Mouse (Mus musculus) liver, adult 2 months (tissue): ENCODE results near the gene Ube2z. TPM values are rescaled to one million over a fixed set of nuclear protein-coding genes. Genes with fewer than 3 reads are reported as not detected.

Experiments used
- DNase-seq: peaks from one replicate; pipeline ENCODE4 v3.0.0-alpha.2; 2011; ENCODE audit warnings: low read depth, low spot score; ENCODE audit errors: extremely low read depth
- H3K27ac ChIP-seq: fragments of 200-500 bp; replicated peaks from 2 replicates; pipeline ENCODE4 v1.5.1; 2012; ENCODE audit warnings: low read depth, mild to moderate bottlenecking, control low read depth, inconsistent platforms, low read length; ENCODE audit not compliant: insufficient read depth
- H3K27me3 ChIP-seq: fragments of 200-500 bp; 2 replicates; pipeline ENCODE4 v1.6.1; 2012; ENCODE audit warnings: mild to moderate bottlenecking, moderate library complexity, low read length, inconsistent platforms; ENCODE audit not compliant: control insufficient read depth, insufficient read depth
- H3K36me3 ChIP-seq: fragments of 200-500 bp; 2 replicates; pipeline ENCODE4 v1.6.1; 2012; ENCODE audit warnings: low read length, inconsistent platforms; ENCODE audit not compliant: control insufficient read depth, insufficient read depth
- H3K4me1 ChIP-seq: fragments of 200-500 bp; 2 replicates; pipeline ENCODE4 v1.6.1; 2011; ENCODE audit warnings: low read length; ENCODE audit not compliant: control insufficient read depth, insufficient read depth
- H3K4me3 ChIP-seq: fragments of 200-500 bp; 2 replicates; pipeline ENCODE4 v1.5.1; 2011; ENCODE audit warnings: low read depth, mild to moderate bottlenecking, control low read depth, low read length, moderate library complexity; ENCODE audit not compliant: insufficient read depth
- H3K79me2 ChIP-seq: fragments of 200-500 bp; 2 replicates; pipeline ENCODE4 v1.6.1; 2012; ENCODE audit warnings: inconsistent platforms, mild to moderate bottlenecking, low read length, moderate library complexity; ENCODE audit not compliant: control insufficient read depth, insufficient read depth
- H3K9ac ChIP-seq: fragments of 200-500 bp; 2 replicates; pipeline ENCODE4 v1.6.1; 2012; ENCODE audit warnings: low read depth, mild to moderate bottlenecking, control low read depth, inconsistent platforms, low read length
- CTCF ChIP-seq: fragments of 200-500 bp; IDR thresholded peaks from 2 replicates; pipeline ENCODE4 v1.5.1; 2011; ENCODE audit warnings: low read depth, low read length, control low read depth
- POLR2A ChIP-seq: fragments of 200-500 bp; IDR thresholded peaks from 2 replicates; pipeline ENCODE4 v1.6.1; 2011; ENCODE audit warnings: low read length, control low read depth; ENCODE audit not compliant: insufficient read depth; ENCODE audit errors: extremely low read depth
- WGBS: fragments of 180-500 bp; shearing (Covaris S2); methylation state at CpG from one replicate; pipeline ENCODE4 v1.1.7; 2018; 5-methylcytosine and 5-hydroxymethylcytosine counted together
- polyA plus RNA-seq: library from polyadenylated mRNA; depleted of rRNA; stranded (reverse); fragments of >200 nt; gene quantifications from 2 replicates; pipeline ENCODE4 v1.2.3, GENCODE M21; 2012
- total RNA-seq: library from RNA; depleted of rRNA; stranded (reverse); fragments of >200 nt; gene quantifications from 2 replicates; pipeline ENCODE4 v1.2.3, GENCODE M21; 2014

Ube2z gene
- total and polyA plus RNA-seq, 2 experiments, result 18.6 to 22.8 TPM

DNA sequence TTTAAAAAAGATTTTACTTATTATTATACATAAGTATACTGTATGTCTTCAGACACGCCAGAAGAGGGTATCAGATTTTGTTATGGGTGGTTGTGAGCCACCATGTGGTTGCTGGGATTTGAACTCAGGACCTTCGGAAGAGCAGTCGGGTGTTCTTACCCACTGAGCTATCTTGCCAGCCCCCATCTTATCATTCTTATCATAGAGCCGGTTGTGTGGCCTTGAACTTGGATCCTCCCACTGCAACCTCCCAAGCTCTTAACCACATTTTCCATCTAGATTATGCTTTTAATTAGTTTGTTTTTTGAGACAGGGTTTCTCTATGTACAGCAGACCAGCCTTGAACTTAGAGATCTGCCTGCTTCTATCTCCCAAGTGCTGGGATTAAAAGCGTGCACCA, 27.7 kb downstream of the Ube2z start:
- peaks cover 5% of the 10 kb centered on the region for H3K4me1 ChIP-seq
- TF ChIP-seq CTCF (no peak), POLR2A (no peak)
- no peak for DNase-seq
- H3K9ac ChIP-seq, result no peak overlapping the region
- peaks cover 3% of the 10 kb centered on the region; the same call in 1 of the 2 replicates for H3K79me2 ChIP-seq
- no peak overlapping the region for H3K27ac ChIP-seq
- no peaks in the 10 kb centered on the region for H3K27me3 ChIP-seq
- WGBS, result 74% methylated on average over 5 of the region's 5 CpGs
- H3K4me3 ChIP-seq, result no peak overlapping the region
- H3K36me3 ChIP-seq, result peaks cover 12% of the 10 kb centered on the region

- TF ChIP-seq POLR2A, result no peak
- TF ChIP-seq CTCF, result no peak
- H3K36me3 ChIP-seq, result peaks cover 4% of the 10 kb centered on the region; the same call in 1 of the 2 replicates
- H3K4me3 ChIP-seq, result peak overlapping the region; percentile 81
- WGBS, result 4% methylated on average over 6 of the region's 6 CpGs
- no peaks in the 10 kb centered on the region for H3K27me3 ChIP-seq
- H3K4me1 ChIP-seq, result peaks cover 10% of the 10 kb centered on the region
- H3K79me2 ChIP-seq, result peaks cover 3% of the 10 kb centered on the region; the same call in 1 of the 2 replicates
- H3K9ac ChIP-seq, result peak overlapping the region; percentile 70
- H3K27ac ChIP-seq, result no peak overlapping the region
- peak; percentile 33 for DNase-seq
These were observed 30.1 kb downstream of the Ube2z start for GRCm38 (mm10) chr11:96035133-96035532.

- peaks cover 3% of the 10 kb centered on the region; the same call in 1 of the 2 replicates for H3K79me2 ChIP-seq
- TF ChIP-seq CTCF (no peak), POLR2A (0 out of 2 replicates have a peak, but pooled peaks have one; percentile 36)
- H3K27me3 ChIP-seq, result no peaks in the 10 kb centered on the region
- H3K27ac ChIP-seq, result 0 out of 2 replicates have a peak within 1 kb of the TSS, but pooled peaks have one; percentile 10
- whole genome bisulfite sequencing, result under 1% methylated on average over 29 of the region's 29 CpGs
- peak within 1 kb of the TSS; percentile 71 for H3K9ac ChIP-seq
- H3K4me1 ChIP-seq, result peaks cover 10% of the 10 kb centered on the region
- DNase-seq, result peak; percentile 78
- peaks cover 4% of the 10 kb centered on the region; the same call in 1 of the 2 replicates for H3K36me3 ChIP-seq
- H3K4me3 ChIP-seq, result peak within 1 kb of the TSS; percentile 81
These were observed 30.6 kb downstream of the Ube2z start, which contains the start of gene Snf8 for GRCm38 (mm10) chr11:96034596-96035052. Gene Snf8 (plus strand): TSS chr11:96034885.

GRCm38 (mm10) chr11:96034116-96034515, 31.1 kb downstream of the Ube2z start:
- no peak for DNase-seq
- peaks cover 10% of the 10 kb centered on the region for H3K4me1 ChIP-seq

GRCm38 (mm10) chr11:96033264-96033663, 31.9 kb downstream of the Ube2z start:
- Histone ChIP-seq H3K9ac (no peak overlapping the region), H3K36me3 (no peaks in the 10 kb centered on the region; the same call in 1 of the 2 replicates), H3K79me2 (peaks cover 3% of the 10 kb centered on the region; the same call in 1 of the 2 replicates), H3K27ac (no peak overlapping the region), H3K4me3 (no peak overlapping the region), H3K27me3 (no peaks in the 10 kb centered on the region), H3K4me1 (peaks cover 10% of the 10 kb centered on the region)
- 100% methylated on average over 3 of the region's 3 CpGs for WGBS
- peak; percentile 27 for DNase-seq
- TF ChIP-seq CTCF (no peak), POLR2A (no peak)

More at GRCm38 (mm10) chr11:96034116-96034515, 31.1 kb downstream of the Ube2z start:
- no peak for TF ChIP-seq CTCF
- no peak for TF ChIP-seq POLR2A
- 50% methylated on average over 8 of the region's 8 CpGs for WGBS
- H3K27ac ChIP-seq, result no peak overlapping the region
- H3K27me3 ChIP-seq, result no peaks in the 10 kb centered on the region
- peak overlapping the region; percentile 81 for H3K4me3 ChIP-seq
- no peak overlapping the region; the same call in 1 of the 2 replicates for H3K9ac ChIP-seq
- H3K36me3 ChIP-seq, result peaks cover 2% of the 10 kb centered on the region; the same call in 1 of the 2 replicates
- H3K79me2 ChIP-seq, result peaks cover 3% of the 10 kb centered on the region; the same call in 1 of the 2 replicates

DNA sequence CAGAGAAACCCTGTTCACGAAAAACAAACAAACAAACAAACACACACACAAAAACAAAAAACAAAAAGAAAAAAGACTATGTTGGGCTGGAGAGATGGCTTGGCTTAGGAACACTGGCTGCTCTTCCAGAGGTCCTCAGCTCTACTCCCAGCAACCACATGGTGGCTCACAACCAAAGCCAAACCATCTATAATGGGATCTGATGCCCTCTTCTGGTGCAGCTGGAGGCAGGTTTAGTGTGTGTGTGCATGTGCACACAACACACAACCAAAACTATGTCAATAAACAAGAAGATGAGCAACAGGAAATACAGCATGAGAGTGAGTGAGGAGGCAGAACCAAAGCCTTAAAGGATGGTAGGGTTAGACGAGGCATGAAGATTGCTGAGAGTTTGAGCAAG, 33.5 kb downstream of the Ube2z start:
- peaks cover 10% of the 10 kb centered on the region for H3K4me1 ChIP-seq
- H3K4me3 ChIP-seq, result no peak overlapping the region
- H3K27me3 ChIP-seq, result no peaks in the 10 kb centered on the region
- H3K9ac ChIP-seq, result no peak overlapping the region
- peaks cover 3% of the 10 kb centered on the region; the same call in 1 of the 2 replicates for H3K79me2 ChIP-seq
- no peak overlapping the region for H3K27ac ChIP-seq
- TF ChIP-seq POLR2A, result no peak
- no peak for TF ChIP-seq CTCF
- DNase-seq, result no peak
- H3K36me3 ChIP-seq, result no peaks in the 10 kb centered on the region; the same call in 1 of the 2 replicates
- 96% methylated on average over 2 of the region's 2 CpGs for WGBS
